Mouse (Mus musculus) induced T-regulatory cell, adult 2 months (primary cell): ENCODE results near the gene Zfc3h1.
A peak's percentile ranks its signal among the peaks of the same experiment; 100 is the strongest.

Experiments
- DNase-seq: peaks from one replicate; pipeline ENCODE4 v3.0.0-alpha.2; 2012; ENCODE audit warnings: low read depth

Zfc3h1 gene

DNA sequence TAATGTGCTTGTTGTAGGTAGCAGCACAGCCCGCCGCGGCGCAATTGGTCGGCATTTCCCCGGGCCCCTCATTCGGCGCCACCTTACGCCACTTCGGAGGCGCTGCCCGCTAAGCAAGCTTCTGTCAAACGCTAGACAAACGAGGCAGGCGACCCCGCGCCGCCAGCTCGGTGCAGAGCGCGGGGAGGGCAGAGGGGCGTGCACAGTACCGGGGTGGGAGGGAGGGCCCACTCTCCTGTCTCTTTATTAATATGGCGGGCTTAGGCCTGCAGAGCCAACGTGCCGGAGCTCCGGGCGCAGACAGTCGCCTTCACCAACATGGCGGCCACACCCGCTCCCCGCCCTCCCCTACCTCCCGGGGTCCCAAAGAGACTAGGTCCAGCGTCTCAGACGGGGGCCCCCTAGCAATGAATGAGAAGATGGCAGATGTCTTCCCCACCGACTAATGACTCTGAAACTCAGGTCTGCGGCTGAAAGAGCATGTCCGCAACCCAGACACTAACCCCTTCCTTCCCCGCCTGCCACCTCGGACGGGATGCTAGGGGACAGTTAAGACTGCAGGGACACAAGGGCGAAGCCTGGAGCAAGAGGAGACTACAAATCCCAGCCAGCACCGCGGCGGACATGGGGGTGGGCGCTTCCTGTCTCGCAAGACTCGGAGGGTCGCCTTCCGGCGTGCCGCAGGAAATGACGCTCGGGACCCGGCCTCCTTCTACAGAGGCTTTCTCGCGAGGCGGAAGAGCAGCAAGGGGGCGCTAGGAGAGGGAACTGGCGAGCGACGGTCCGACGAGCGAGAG is at the start of gene Zfc3h1, which contains the start of gene Thap2:
Zfc3h1 (plus strand) TSS at position 739 of the 797 bp plus-strand sequence.
Thap2 (minus strand) TSS at position 223 of the 797 bp plus-strand sequence.
- DNase-seq, result peak; percentile 98

DNA sequence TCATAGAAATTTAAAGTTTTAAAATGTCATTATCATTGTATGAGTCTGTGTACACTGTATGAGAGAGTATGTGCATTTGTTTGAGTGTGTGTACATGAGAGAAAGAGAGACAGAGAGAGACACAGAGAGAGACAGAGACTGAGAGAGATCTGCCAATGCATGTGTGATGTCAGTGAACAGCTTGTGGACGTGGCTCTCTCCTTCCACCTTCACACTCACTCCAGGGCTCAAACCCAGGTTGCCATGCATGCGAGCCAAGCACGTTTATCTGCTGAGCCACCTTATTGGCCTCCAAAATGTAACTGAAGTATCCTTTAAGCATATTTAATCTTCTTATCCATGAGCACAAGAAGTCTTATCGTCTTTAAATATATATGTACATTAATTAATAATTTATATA is 47.9 kb upstream of the Zfc3h1 start:
- DNase-seq, result no peak

DNA sequence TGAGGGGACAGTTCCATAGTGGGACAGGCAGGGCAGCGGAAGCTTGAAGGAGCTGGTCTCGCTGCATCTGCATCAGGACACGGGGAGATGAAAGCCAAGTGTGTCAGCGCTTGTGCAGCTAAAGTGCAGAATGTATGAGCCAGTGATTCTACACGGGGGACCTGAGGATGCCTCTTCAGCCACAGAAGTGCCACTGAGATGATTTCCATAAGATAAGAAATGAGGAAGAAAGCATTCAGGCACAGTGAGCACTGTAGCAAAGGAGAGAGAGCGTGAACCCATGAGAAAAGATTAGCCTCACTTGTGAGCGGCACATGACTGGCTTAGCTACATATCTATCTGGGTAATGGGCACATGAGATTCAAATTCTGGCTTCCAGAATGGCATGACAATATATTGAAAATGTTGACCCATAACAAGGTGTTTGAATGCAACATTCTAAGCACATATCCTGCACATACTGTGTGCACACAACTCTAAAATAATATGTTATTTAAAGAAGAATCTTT is 44.9 kb upstream of the Zfc3h1 start:
- no peak for DNase-seq

DNA sequence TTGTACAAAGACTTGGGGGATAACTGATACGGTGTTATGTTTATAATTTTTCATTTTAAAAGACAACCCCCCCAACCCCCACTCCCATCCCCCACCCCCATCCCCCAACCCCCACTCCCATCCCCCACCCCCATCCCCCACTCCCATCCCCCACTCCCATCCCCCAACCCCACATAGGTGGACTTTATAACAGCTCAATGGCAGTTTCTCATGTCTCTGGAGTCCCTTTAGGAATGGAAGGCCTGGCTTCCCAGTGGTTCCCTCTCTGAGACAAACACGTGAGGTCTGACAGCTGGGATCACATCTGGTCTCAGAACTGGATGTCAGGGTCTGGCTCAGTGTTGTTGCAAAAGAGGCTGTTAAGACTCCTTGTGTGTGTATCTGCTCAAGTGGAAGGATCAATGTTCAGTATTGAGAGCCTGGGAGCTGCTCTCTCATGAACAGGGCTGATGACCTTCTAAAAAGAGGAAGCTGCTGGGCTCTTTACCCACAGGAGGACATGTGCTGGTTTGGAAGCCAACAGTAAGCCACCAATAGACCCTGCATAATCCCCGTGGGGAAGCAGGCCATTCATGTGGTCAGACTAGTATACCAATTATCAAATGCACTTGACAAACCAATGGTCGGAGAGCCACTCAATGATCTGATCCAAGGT is 41.9 kb upstream of the Zfc3h1 start:
- no peak for DNase-seq

DNA sequence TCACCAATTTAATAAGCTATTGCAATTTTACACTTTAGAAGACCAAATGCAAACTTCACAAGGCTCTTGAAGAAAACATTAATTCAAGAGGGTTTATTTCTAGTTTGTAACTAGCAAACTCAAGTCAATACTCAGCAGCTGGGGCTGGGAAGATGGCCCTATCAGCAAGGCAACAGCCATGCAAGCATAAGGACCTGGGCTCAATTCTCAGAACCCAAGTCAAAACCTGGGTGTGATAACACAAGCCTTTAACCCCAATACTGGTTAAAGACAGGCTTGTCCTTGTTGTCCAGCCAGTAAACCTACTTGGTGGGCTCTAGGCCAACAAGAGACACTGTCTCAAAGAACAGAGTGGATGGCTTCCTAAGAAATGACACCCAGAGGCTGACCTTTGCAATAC is 38.3 kb upstream of the Zfc3h1 start:
- DNase-seq, result no peak

DNA sequence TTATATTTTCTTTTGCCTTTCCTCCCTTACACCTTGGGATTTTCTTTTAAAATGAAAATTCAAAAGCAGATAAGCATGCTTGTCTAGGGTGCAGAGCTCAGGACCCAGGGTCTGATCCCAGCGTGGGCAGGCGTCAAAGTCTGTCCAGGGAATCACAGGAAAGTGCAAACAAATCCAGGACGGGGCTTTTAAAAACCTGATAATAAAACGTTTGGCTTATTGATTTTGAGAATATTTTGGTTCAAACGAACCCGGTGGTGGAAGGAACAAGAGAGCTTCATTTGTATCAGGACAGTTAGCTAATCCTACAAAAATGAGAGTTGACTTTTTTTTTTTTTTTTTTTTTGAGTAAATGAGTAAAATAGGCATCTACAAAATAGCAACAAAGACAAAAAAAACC is 36.6 kb upstream of the Zfc3h1 start:
- DNase-seq, result no peak

DNA sequence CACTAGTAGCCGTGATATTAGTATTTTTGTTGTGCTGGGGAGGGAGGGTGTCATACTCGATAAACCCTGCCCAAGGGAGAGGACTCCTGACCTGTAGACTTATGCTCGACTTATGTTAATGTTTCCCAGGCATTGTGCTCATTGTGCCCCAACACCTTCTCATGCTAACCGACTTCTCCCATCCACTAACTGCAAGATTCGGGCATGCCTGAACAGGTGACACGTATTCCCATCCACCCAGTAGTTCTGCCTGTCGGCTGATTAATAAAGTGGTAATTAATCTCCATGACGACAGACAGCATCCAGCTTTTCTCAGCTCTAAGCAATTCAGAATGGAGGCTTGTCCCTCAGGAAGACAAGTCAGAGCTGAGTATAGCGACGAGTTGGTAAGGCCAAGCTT is 35.7 kb upstream of the Zfc3h1 start:
- DNase-seq, result no peak

DNA sequence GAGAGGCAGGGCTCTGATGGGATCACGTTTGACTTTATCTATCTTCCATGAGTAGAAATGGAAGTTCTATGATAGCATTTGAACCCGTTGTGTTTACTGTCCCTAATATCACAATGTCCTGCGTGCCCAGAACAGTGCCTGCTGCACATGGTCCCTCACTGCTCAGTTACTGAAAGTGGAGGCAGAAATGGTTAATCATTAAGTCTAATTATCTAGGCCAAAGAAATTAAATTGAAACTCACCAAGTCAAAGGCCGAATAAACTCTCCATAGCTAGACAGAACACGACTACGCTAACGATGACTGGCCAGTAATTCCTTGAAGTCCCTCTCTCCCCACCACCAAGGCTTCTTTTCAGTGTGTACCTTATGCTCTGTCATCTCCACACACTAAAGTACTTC is 35.2 kb upstream of the Zfc3h1 start:
- no peak for DNase-seq

DNA sequence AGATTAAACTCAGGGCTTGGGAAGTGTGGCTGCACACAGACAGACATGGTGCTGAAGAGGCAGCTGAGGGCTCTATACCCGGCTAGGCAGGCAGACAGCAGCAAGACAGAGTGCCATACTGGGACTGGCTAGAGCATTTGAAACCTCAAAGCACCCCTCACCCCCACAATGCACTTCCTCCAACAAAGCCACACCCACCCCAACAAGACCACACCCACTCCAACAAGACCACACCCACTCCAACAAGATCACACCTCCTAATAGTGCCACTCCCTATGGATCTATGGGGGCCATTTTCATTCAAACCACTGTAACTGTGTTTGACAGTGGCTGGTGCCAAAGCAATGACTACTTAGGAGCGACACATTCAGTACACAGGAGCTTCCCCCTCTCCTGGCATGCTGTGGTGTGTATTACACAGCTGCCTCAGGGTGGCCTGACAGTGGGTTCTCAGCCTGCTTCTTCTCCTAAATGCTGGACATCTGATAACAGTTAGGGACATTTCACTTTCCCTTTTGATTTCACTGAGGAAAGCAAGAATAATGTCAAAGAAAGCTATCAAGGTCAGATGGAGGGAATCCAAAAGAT is 33.9 kb upstream of the Zfc3h1 start:
- peak; percentile 9 for DNase-seq

DNA sequence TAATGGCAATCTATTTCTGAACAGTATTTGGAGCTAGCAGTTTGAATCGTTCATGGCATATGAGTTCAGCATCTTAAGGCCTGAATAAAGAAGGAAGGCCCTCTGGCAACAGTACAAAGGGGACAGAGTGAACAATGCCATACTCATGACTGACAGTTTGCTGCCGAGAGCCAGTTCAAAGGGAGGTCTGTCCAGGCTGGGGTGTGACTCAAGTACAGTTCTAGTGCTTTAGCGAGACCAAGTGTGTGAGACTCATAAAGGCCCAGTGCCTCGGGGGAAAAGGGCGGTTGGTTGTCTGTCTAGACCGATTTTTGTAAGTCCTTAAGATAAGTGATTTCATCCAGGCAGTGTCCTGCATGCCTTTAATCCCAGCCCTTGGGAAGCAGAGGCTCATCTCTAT is 30.2 kb upstream of the Zfc3h1 start:
- no peak for DNase-seq

DNA sequence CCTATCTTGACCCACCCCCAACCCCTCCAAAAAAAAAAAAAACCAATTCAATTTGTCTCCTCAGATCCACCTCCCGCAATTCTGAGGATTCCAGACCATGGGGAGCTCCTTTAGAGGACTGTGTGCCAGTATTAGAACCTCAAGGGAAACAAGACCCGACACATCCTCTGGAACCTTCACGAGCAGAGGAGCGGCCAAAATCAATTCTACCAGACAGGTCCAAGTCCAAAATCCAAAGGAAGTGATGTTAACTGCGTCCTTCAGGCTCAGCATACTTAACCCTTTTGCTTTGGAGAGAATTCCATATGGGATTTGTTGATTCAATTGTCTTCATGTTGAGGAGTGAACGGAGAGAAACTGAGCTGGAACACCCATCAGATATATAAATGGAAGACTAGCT is 29.7 kb upstream of the Zfc3h1 start:
- no peak for DNase-seq

DNA sequence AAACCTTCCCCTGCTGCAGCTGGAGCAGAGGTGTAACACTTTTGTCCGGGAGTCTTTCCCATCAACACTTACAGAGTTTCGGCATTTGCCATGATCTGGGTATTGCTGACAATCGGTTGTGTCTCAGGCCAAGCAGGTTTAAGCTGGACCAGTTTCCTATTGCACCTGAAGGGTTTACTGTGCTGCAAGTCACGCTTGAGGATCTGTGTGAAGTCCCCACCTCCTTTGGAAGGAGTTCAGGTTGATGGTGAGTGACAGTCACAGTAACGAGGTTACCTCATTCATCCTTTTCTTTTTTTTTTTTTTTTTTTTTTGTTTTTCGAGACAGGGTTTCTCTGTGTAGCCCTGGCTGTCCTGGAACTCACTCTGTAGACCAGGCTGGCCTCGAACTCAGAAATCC is 28.7 kb upstream of the Zfc3h1 start:
- no peak for DNase-seq

DNA sequence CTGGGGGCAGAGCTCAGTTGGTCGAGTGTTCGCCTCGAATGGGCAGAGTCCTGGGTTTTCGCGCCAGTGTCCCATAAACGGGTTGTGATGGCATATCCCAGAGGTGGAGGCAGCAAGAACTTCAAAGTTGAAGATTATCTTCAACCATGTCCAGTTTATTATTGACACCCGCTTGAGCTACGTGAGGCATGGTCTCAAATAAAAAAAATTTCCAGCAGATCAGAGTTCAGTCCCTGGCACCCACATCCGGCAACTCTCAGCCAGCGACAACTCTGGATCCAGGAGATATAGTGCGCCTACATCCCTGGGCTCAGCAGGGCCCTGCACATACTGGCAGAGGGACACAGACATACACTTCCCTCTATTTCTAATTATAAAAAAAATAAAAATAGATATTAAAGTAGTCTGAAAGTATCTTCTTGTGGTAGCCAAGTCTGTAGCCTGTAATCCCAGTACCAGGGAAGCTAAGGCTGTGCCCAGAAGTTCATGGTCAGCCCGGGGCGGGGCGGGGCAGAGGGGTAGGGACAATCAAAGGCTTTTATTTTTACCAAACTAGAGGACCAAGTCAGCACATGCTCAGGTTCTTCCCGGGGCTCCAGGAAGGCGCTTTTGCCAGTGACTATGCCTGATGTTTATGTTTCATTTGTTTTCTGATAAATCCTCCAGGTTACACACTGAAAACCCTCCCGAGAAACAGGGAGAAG is 26.4 kb upstream of the Zfc3h1 start:
- DNase-seq, result no peak

DNA sequence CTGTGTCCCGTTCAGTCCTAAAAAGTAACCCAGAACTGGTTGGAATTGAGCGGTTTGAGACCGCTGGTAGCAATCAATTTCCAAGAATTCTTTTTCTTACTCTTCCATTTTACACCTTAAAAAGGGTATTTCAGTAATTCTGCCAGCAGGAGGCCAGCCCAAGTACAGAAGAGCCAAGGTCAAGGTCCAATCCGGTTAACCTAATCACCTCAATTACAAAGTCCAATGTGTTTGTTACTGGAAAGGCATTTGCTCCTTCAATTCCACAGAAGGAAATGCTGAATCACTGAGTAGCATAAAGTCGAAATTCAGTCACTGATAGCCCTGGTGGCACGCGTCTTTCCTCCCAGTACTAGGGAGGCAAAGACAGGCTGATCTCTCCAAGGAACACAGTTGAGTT is 25.7 kb upstream of the Zfc3h1 start:
- no peak for DNase-seq

DNA sequence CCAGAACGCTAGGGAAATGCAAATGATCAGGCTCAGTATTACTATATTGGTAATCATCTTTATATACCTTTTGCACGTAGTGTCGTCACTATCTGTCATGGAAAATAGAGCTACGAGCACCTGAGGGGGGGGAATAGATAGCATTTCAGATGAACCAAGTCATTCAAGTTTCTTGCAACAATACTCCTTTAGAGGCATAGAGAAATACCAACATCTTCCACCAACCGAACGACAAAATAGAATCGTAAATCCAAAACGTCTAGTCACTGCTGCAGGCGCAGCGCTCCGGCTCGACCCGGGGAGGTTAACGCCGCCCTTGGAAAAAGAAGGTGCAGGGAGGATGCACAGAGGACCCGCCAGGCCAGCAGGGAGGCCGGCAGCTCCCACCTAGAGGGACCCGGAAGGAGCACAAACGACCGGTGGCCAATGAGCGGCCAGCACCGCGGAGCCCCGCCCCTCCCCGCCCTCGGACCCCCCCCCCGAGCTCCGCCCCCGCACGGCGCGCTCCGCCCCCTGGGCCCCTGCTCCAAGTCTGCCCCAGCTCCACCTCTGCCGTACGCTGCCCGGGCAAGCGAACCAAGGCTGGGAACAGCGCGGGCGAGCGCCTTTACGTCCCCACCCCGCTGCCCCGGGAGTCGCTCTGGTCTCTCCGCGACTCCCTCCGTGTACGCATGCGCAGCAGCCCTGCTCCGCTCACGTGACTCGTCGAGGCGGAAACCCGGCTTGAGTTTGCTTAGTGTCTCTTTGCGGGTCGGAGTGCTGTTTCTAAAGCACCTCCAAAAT is 22.7 kb upstream of the Zfc3h1 start, which contains the start of gene Tmem19:
Tmem19 (minus strand) TSS at position 662 of the 783 bp plus-strand sequence.
- DNase-seq, result peak; percentile 98

DNA sequence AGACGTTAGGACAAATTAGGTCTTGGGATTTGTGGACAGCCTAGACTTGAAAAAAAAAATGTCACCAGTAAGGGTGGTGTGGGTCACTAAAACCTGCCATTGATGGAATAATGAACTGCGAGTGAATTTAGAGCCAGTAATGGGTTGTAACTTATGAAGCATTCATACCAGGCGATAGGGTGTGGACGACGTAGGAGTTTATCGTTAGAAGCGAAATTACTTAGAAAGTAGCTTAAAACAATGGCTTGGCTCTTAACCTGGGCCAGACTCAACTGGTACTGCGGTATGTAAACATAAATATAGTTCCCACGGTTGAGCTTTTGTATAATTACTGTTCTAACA is 22.2 kb upstream of the Zfc3h1 start:
- DNase-seq, result no peak

DNA sequence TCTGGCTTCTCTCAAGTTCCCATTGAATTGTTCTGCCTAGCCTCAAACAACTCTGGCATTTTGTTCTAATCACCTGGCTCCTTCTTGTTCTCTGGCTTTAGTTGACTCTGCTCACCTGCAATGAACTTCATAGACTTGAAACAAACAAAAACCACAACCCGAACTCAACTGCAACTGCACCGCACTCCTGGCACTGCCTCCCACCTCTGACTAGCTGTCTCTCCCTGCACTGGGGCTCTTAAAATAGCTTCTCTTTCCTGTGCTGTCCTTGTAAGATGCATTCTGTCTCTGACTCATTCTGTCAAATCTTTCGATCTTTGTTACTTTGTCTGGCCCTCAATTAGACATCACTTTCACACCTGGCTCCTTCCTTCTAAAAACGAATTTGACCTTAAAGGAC is 21.6 kb upstream of the Zfc3h1 start:
- DNase-seq, result peak; percentile 68

DNA sequence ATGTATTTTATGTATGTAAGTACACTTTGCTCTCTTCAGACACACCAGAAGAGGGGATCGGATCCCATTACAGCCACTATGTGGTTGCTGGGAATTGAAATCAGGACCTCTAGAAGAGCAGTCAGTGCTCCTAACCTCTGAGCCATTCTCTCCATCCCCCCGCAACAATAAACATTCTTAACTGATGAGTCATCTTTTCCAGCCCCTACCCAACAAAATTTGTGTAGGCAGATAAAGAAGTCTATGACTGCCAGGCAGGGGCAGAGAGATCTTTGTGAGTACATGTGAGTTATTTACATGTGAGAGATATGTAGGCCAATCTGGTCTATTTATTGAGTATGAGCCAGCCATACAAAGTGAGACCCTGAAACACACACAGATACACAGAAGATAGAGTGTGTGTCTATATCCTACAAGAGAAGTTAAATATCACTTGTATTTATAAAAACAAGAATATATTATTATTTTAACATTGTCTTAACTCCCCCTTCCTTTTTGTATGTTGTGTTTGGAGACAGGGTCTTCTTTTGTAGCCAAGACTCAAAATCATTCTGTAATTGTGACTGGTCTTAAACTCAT is 3.2 kb upstream of the Zfc3h1 start:
- peak; percentile 39 for DNase-seq

DNA sequence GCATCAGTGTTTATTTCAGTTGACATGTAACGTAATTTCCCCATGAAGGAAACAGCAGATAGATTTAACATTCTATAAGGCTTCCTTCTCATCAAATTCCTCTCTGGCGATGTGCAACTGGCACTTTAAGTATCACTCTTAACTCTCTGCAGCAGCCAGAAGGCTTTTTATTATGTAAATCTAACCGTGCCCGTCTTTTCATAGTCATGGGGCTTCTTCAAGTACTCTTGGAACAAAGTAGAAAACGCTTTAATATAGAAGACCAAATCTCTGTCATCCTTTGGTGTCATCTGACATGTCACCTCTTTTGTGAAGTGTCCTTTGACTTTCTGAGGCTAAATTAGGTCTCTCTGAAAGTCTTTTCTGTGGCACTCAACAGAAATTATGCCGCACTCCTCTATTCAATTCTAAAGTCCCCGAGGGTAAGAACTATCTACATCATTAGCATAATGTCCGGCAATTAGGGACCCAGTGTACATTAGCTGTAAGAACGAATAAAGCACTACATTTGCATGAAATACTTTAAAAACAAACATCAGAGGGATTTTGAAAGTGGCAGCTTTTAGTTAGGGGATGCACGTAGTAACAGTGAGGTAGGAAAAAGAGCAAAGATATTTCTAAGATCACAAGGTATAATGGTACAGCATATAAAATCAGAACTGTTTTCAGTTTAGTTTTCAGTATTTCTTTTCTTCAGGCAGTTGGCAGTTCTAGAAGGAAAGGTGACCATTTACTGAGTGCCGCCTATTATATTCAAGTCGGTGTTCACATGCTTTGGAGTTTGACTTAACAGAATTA is 1.7 kb upstream of the Zfc3h1 start:
- DNase-seq, result peak; percentile 23

DNA sequence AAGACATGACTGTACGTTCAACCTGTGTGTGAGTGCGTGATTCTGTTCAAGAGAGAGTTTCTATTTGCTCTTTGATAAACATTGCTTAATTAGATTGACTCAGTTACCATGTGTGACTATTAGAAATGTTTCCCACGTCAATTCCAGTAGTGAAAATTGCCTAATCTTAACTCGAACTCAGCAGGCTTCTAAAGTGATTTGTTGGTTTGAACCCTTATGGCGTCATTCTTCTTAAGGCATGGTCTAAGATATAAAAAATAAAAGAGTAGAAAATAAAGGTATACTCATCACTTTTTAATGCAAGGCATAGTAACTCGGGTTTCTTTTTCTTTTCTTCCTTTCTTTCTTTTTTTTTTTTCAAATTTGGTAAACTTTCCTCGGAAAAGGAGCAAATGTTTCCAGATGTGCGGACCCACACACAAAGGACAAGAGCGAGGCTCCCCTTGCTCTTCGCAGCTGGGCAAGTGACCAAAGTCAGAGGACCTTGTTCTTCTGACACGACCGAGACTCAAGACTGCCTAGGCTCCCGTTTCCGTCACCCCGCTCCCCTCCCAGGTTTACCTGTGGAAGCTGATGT is 1.0 kb upstream of the Zfc3h1 start:
- DNase-seq, result peak; percentile 56
